Mouse (Mus musculus): ENCODE data around the gene Pde7b. TPM values are rescaled to one million over a fixed set of nuclear protein-coding genes. Genes with fewer than 3 reads are reported as not detected.

Gene Pde7b
- polyA plus RNA-seq, 1 experiment, result 0.70 TPM

DNA sequence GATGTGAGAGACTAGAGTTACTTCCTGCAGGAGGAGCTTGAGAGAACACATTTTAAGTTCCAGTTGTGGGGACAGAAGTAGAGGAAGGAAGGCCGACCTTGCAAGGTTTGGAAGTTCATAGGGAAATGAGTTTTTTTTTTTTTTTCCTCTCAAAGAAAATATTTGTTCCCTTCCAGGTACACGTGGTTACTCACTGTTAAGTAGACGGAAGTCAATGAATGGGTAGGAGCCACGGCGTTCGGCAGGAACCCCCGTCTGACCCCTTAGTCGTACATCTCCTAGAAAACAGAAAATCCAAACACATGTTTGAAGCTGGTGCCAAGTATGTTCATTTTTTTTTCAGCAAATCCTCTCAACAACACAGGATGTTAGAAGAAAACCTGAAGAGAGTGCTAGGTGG is 245.4 kb downstream of the Pde7b start:
- Histone ChIP-seq H3K36me3 (ENCODE audit: control insufficient read depth, insufficient read depth, low read length) (no peaks in the 10 kb centered on the region), H3K4me1 (ENCODE audit: control insufficient read depth, insufficient read depth, low read length) (no peaks in the 10 kb centered on the region), H3K4me3 (ENCODE audit: control insufficient read depth, low read depth, low read length) (no peak overlapping the region), H3K27me3 (ENCODE audit: control insufficient read depth, insufficient read depth, low read length) (no peaks in the 10 kb centered on the region), H3K27ac (ENCODE audit: control insufficient read depth, insufficient read depth, low read depth, low read length) (no peak overlapping the region)
- no peak for TF ChIP-seq CTCF (IDR thresholded peaks at IDR 0.05; ENCODE audit: control insufficient read depth, insufficient read depth, insufficient replicate concordance, low read depth, low read length)
- no peak for TF ChIP-seq POLR2A (IDR thresholded peaks at IDR 0.05; ENCODE audit: control insufficient read depth, low read depth, low read length)

- H3K36me3 ChIP-seq (ENCODE audit: control insufficient read depth, insufficient read depth, low read length), result no peaks in the 10 kb centered on the region
- no peaks in the 10 kb centered on the region for H3K27me3 ChIP-seq (ENCODE audit: control insufficient read depth, insufficient read depth, low read length)
- H3K4me3 ChIP-seq (ENCODE audit: control insufficient read depth, low read depth, low read length), result no peak overlapping the region
- no peaks in the 10 kb centered on the region for H3K4me1 ChIP-seq (ENCODE audit: control insufficient read depth, insufficient read depth, low read length)
- no peak for TF ChIP-seq CTCF (IDR thresholded peaks at IDR 0.05; ENCODE audit: control insufficient read depth, insufficient read depth, insufficient replicate concordance, low read depth, low read length)
- H3K27ac ChIP-seq (ENCODE audit: control insufficient read depth, insufficient read depth, low read depth, low read length), result no peak overlapping the region
Observed at GRCm38 (mm10) chr10:20478456-20478855, 246.4 kb downstream of the Pde7b start.

GRCm38 (mm10) chr10:20474831-20475230 is 250.0 kb downstream of the Pde7b start:
- H3K27me3 ChIP-seq (ENCODE audit: control insufficient read depth, insufficient read depth, low read length), result no peaks in the 10 kb centered on the region
- H3K27ac ChIP-seq (ENCODE audit: control insufficient read depth, insufficient read depth, low read depth, low read length), result no peak overlapping the region
- H3K4me3 ChIP-seq (ENCODE audit: control insufficient read depth, low read depth, low read length), result no peak overlapping the region
- no peaks in the 10 kb centered on the region for H3K36me3 ChIP-seq (ENCODE audit: control insufficient read depth, insufficient read depth, low read length)
- H3K4me1 ChIP-seq (ENCODE audit: control insufficient read depth, insufficient read depth, low read length), result no peaks in the 10 kb centered on the region
- TF ChIP-seq CTCF (IDR thresholded peaks at IDR 0.05; ENCODE audit: control insufficient read depth, insufficient read depth, insufficient replicate concordance, low read depth, low read length) (no peak), POLR2A (IDR thresholded peaks at IDR 0.05; ENCODE audit: control insufficient read depth, low read depth, low read length) (no peak)

DNA sequence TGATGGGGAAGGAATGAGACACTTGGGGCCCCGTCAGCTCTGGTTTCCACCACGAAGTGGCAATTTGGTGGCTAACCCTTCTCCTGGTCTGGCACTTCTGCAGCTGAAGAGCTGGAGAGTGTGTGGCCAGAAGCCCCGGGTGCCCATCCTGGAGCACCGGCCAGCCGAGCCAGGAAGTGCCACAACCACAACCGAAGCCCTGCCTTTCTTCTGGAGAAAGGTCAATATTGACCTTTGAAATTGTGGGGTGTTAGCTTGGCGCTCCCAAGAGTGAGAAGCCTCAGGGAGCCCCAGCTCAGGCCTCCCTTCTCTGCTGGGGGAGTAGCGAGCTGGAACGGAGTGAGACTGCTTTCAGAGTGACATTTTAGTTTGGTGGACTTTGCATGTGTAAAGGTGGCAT is 250.8 kb downstream of the Pde7b start:
- H3K36me3 ChIP-seq (ENCODE audit: control insufficient read depth, insufficient read depth, low read length), result no peaks in the 10 kb centered on the region
- H3K27ac ChIP-seq (ENCODE audit: control insufficient read depth, insufficient read depth, low read depth, low read length), result no peak overlapping the region
- no peaks in the 10 kb centered on the region for H3K27me3 ChIP-seq (ENCODE audit: control insufficient read depth, insufficient read depth, low read length)
- no peak overlapping the region for H3K4me3 ChIP-seq (ENCODE audit: control insufficient read depth, low read depth, low read length)
- H3K4me1 ChIP-seq (ENCODE audit: control insufficient read depth, insufficient read depth, low read length), result no peaks in the 10 kb centered on the region
- TF ChIP-seq POLR2A (IDR thresholded peaks at IDR 0.05; ENCODE audit: control insufficient read depth, low read depth, low read length) (no peak), CTCF (IDR thresholded peaks at IDR 0.05; ENCODE audit: control insufficient read depth, insufficient read depth, insufficient replicate concordance, low read depth, low read length) (no peak)

GRCm38 (mm10) chr10:20473505-20473904 is 251.4 kb downstream of the Pde7b start:
- Histone ChIP-seq H3K27me3 (ENCODE audit: control insufficient read depth, insufficient read depth, low read length) (no peaks in the 10 kb centered on the region), H3K4me1 (ENCODE audit: control insufficient read depth, insufficient read depth, low read length) (no peaks in the 10 kb centered on the region), H3K36me3 (ENCODE audit: control insufficient read depth, insufficient read depth, low read length) (no peaks in the 10 kb centered on the region), H3K27ac (ENCODE audit: control insufficient read depth, insufficient read depth, low read depth, low read length) (no peak overlapping the region), H3K4me3 (ENCODE audit: control insufficient read depth, low read depth, low read length) (no peak overlapping the region)
- no peak for TF ChIP-seq POLR2A (IDR thresholded peaks at IDR 0.05; ENCODE audit: control insufficient read depth, low read depth, low read length)
- no peak for TF ChIP-seq CTCF (IDR thresholded peaks at IDR 0.05; ENCODE audit: control insufficient read depth, insufficient read depth, insufficient replicate concordance, low read depth, low read length)

DNA sequence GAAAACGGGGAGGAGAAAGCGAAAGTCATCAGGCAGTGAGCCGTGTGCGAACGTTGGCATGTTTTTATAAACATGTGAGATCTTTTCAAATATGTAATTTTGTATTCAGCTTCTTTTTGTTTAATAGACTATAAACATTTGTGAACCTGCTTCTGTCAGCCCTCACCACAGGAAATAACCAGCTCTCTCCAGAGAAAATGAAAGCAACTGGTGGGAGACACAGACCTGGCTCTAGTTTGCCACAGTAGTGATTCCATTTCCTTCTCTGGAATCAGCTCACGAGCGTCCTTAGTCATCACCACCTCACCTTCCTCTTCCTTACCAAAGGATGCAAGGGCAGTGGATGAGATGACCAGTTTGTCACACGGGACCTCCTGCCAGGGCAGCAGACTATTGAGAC is 252.9 kb downstream of the Pde7b start:
- Histone ChIP-seq H3K36me3 (ENCODE audit: control insufficient read depth, insufficient read depth, low read length) (no peaks in the 10 kb centered on the region), H3K4me3 (ENCODE audit: control insufficient read depth, low read depth, low read length) (no peak overlapping the region)

GRCm38 (mm10) chr10:20464631-20465030 is 260.2 kb downstream of the Pde7b start:
- no peaks in the 10 kb centered on the region for H3K27me3 ChIP-seq (ENCODE audit: control insufficient read depth, insufficient read depth, low read length)
- no peaks in the 10 kb centered on the region for H3K4me1 ChIP-seq (ENCODE audit: control insufficient read depth, insufficient read depth, low read length)
- no peaks in the 10 kb centered on the region for H3K36me3 ChIP-seq (ENCODE audit: control insufficient read depth, insufficient read depth, low read length)
- TF ChIP-seq POLR2A (IDR thresholded peaks at IDR 0.05; ENCODE audit: control insufficient read depth, low read depth, low read length) (no peak), CTCF (IDR thresholded peaks at IDR 0.05; ENCODE audit: control insufficient read depth, insufficient read depth, insufficient replicate concordance, low read depth, low read length) (no peak)
- H3K27ac ChIP-seq (ENCODE audit: control insufficient read depth, insufficient read depth, low read depth, low read length), result no peak overlapping the region
- no peak overlapping the region for H3K4me3 ChIP-seq (ENCODE audit: control insufficient read depth, low read depth, low read length)

More for the DNA sequence above, 252.9 kb downstream of the Pde7b start:
- Histone ChIP-seq H3K4me1 (ENCODE audit: control insufficient read depth, insufficient read depth, low read length) (no peaks in the 10 kb centered on the region), H3K27me3 (ENCODE audit: control insufficient read depth, insufficient read depth, low read length) (no peaks in the 10 kb centered on the region), H3K27ac (ENCODE audit: control insufficient read depth, insufficient read depth, low read depth, low read length) (no peak overlapping the region)
- TF ChIP-seq POLR2A (IDR thresholded peaks at IDR 0.05; ENCODE audit: control insufficient read depth, low read depth, low read length) (no peak), CTCF (IDR thresholded peaks at IDR 0.05; ENCODE audit: control insufficient read depth, insufficient read depth, insufficient replicate concordance, low read depth, low read length) (no peak)

DNA sequence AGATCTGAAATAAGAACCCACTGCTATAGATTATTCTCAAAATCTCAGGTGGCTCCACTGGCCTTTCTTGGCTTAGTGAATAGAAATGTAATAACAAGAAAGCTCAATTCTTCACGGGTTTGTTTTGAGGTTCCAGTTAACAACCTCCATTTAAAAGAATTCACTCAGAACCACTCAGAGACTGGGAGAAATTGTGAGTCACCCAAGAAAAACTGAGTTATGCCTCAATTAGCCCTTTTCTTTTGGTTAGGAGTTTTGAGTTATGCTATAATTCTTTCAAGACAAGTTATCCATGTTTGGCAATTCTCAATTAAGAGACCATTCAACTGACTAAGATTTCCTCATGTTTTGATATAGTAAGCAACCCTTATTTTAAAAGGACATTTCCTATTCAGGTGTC is 260.9 kb downstream of the Pde7b start:
- Histone ChIP-seq H3K4me3 (ENCODE audit: control insufficient read depth, low read depth, low read length) (no peak overlapping the region), H3K36me3 (ENCODE audit: control insufficient read depth, insufficient read depth, low read length) (no peaks in the 10 kb centered on the region), H3K27me3 (ENCODE audit: control insufficient read depth, insufficient read depth, low read length) (no peaks in the 10 kb centered on the region), H3K4me1 (ENCODE audit: control insufficient read depth, insufficient read depth, low read length) (no peaks in the 10 kb centered on the region), H3K27ac (ENCODE audit: control insufficient read depth, insufficient read depth, low read depth, low read length) (no peak overlapping the region)
- no peak for TF ChIP-seq CTCF (IDR thresholded peaks at IDR 0.05; ENCODE audit: control insufficient read depth, insufficient read depth, insufficient replicate concordance, low read depth, low read length)
- no peak for TF ChIP-seq POLR2A (IDR thresholded peaks at IDR 0.05; ENCODE audit: control insufficient read depth, low read depth, low read length)
